Mouse (Mus musculus) lung, adult 2 months (tissue): ENCODE measurements at regions not wholly inside any gene's neighbourhood (a gene's known extent, or its start where the extent isn't known, plus 50 kb on each side); places are given as distances from the start of the nearest gene placed in this dataset.

Experiments used
- DNase-seq: peaks from one replicate; pipeline ENCODE4 v3.0.0; 2022
- H3K4me1 ChIP-seq: fragments of 200-500 bp; 2 replicates; pipeline ENCODE4 v1.6.1; 2011; ENCODE audit warnings: low read length; ENCODE audit not compliant: control insufficient read depth, insufficient read depth
- H3K4me3 ChIP-seq: fragments of 200-500 bp; replicated peaks from 2 replicates; pipeline ENCODE3; 2011; ENCODE audit warnings: low read depth, mild to moderate bottlenecking, control low read depth, low read length; ENCODE audit errors: extremely low read depth
- CTCF ChIP-seq: fragments of 200-500 bp; IDR thresholded peaks from 2 replicates; pipeline ENCODE4 v1.5.1; 2011; ENCODE audit warnings: mild to moderate bottlenecking, low read length, control low read depth; ENCODE audit not compliant: insufficient read depth
- POLR2A ChIP-seq: fragments of 200-500 bp; IDR thresholded peaks from 2 replicates; pipeline ENCODE4 v1.6.1; 2011; ENCODE audit warnings: low read depth, mild to moderate bottlenecking, control low read depth, low read length, borderline replicate concordance; ENCODE audit errors: extremely low read depth
- WGBS: fragments of 180-500 bp; shearing (Covaris S2); methylation state at CpG from one replicate; pipeline ENCODE4 v1.1.7; 2018; 5-methylcytosine and 5-hydroxymethylcytosine counted together

GRCm38 (mm10) chr5:73887306-73887958, 180.8 kb downstream of the Usp46 start:
- 88% methylated on average over 8 of the region's 8 CpGs for WGBS
- no peak overlapping the region for H3K4me3 ChIP-seq
- H3K4me1 ChIP-seq = no peaks in the 10 kb centered on the region
- no peak for DNase-seq
- TF ChIP-seq CTCF (no peak), POLR2A (no peak)

GRCm38 (mm10) chr5:73888391-73888790, 179.8 kb downstream of the Usp46 start:
- Histone ChIP-seq H3K4me1 (no peaks in the 10 kb centered on the region), H3K4me3 (no peak overlapping the region)
- DNase-seq = no peak
- TF ChIP-seq POLR2A (no peak), CTCF (no peak)
- 88% methylated on average over 2 of the region's 2 CpGs for WGBS

GRCm38 (mm10) chr5:73889342-73889741, 178.9 kb downstream of the Usp46 start:
- no peak for DNase-seq
- no peak for TF ChIP-seq POLR2A
- TF ChIP-seq CTCF = no peak
- no peak overlapping the region for H3K4me3 ChIP-seq
- H3K4me1 ChIP-seq = no peaks in the 10 kb centered on the region
- 71% methylated on average over 1 of the region's 1 CpGs for WGBS

DNA sequence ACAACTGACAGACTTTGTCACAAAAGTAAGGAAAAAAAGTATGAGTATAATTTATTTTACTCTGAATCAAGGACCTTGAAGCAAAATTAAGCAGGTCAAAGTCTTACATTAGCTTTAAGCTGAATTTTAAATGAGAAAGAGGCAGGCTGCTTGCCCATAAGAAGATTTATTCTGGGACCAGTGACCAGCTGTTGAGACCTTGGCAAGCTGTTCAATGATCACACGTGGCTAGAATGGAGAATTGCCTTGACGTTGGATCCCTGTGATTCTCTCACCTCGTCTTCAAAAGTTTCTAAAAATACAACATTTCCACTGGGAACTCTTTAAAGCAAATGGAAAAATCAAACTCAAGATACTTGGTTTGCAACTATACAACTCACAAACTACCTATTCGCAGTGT, 177.3 kb downstream of the Usp46 start:
- Histone ChIP-seq H3K4me3 (no peak overlapping the region), H3K4me1 (no peaks in the 10 kb centered on the region)
- TF ChIP-seq POLR2A = no peak
- TF ChIP-seq CTCF = no peak
- 68% methylated on average over 4 of the region's 4 CpGs for WGBS
- DNase-seq = no peak

DNA sequence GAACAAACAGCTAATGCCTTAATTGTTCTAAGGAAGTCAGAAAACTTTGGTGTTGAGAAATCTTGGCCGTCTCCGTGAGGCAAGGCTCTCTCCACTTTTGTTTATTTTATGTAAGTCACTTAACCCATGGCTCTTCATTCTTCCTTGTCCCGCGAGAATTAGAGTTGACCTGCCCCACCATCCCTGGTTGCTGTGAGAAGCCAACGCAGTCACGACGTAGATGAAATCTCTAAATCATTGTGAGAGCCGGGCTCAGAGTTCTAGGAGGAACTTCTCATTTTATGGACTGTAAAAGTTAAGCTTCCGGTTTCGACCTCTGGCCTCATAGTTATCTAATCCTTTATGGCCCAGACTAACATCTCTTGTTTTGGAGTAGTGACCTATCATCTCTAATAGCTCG, 176.6 kb downstream of the Usp46 start:
- Histone ChIP-seq H3K4me3 (no peak overlapping the region), H3K4me1 (no peaks in the 10 kb centered on the region)
- 54% methylated on average over 11 of the region's 11 CpGs for WGBS
- DNase-seq = no peak
- TF ChIP-seq CTCF = no peak
- no peak for TF ChIP-seq POLR2A

DNA sequence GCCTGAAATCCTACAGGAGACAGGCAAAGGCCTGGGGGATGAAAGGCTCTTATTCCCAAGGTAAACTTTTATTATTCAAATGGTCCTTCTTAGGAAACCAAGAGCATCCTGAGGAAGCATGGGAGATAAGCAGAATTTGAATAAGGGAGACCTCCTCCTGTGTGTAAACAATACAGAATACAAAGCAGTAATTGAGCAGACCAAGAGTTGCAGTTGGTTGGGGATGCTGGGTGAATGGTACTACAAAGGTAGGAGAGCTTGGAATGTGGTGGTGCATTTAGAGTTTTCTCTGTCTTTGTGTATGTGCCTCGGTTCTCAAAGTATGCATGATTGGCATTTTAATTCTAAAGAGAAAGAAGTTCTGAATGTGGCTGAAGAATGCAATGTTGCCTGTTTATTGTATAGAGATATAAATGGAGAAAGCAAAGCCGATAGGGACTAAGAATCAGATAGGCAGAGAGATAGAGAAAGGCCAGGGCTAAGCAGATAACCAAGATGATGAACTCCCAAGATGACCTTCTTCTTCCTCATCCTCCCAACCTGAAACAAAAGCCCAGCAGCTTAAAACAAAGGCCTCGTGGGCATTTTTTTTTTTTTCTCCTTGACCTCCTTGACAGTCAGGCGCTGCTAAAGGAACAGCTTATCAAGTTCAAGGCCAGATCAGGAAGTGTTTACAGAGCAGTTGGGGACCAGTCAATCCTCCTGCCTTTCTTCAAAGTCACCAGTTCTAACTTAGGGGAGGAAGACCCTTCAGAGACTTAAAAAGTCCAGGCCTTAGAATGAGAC, 175.6 kb downstream of the Usp46 start:
- H3K4me3 ChIP-seq = no peak overlapping the region
- WGBS = 53% methylated on average over 4 of the region's 4 CpGs
- TF ChIP-seq POLR2A = no peak
- no peak for TF ChIP-seq CTCF
- DNase-seq = no peak
- H3K4me1 ChIP-seq = no peaks in the 10 kb centered on the region

GRCm38 (mm10) chr5:73895186-73895585, 173.0 kb downstream of the Usp46 start:
- no peak overlapping the region for H3K4me3 ChIP-seq
- WGBS = 92% methylated on average over 5 of the region's 5 CpGs
- TF ChIP-seq POLR2A (no peak), CTCF (no peak)
- H3K4me1 ChIP-seq = no peaks in the 10 kb centered on the region
- no peak for DNase-seq

GRCm38 (mm10) chr5:73896785-73897184, 171.4 kb downstream of the Usp46 start:
- Histone ChIP-seq H3K4me3 (no peak overlapping the region), H3K4me1 (no peaks in the 10 kb centered on the region)
- 91% methylated on average over 1 of the region's 1 CpGs for WGBS
- TF ChIP-seq CTCF = no peak
- TF ChIP-seq POLR2A = no peak
- no peak for DNase-seq

GRCm38 (mm10) chr5:73901651-73902050, 166.6 kb downstream of the Usp46 start:
- no peak for TF ChIP-seq CTCF
- no peak for TF ChIP-seq POLR2A
- DNase-seq = no peak
- Histone ChIP-seq H3K4me3 (no peak overlapping the region), H3K4me1 (no peaks in the 10 kb centered on the region; the same call in 1 of the 2 replicates)
- 91% methylated on average over 1 of the region's 1 CpGs for WGBS
